Mouse (Mus musculus): ENCODE data around the gene Plekhg1.
A peak's percentile ranks its signal among the peaks of the same experiment; 100 is the strongest.

Gene Plekhg1

GRCm38 (mm10) chr10:3969026-3969425 lies 228.9 kb downstream of the Plekhg1 start:
- DNase-seq, result no peak

DNA sequence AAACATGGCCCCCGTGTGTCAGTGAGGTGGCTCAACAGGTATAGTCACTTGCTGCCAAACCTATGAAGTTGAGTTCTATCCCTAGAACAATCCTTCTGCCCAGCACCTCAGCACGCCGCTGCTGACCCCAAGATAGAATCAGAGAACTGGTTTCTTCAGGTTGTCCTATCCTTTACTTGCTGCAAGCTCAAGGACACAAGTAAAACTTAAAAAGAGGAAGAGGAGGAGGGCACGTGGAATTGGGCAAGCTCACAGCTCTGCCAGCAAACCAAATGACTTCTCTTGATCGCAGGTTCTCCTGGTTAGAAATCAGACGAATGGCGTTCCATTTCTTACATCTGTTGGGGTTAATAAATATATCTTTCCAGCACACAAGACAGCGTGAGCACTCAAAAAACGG lies 232.1 kb downstream of the Plekhg1 start:
- no peak for DNase-seq

DNA sequence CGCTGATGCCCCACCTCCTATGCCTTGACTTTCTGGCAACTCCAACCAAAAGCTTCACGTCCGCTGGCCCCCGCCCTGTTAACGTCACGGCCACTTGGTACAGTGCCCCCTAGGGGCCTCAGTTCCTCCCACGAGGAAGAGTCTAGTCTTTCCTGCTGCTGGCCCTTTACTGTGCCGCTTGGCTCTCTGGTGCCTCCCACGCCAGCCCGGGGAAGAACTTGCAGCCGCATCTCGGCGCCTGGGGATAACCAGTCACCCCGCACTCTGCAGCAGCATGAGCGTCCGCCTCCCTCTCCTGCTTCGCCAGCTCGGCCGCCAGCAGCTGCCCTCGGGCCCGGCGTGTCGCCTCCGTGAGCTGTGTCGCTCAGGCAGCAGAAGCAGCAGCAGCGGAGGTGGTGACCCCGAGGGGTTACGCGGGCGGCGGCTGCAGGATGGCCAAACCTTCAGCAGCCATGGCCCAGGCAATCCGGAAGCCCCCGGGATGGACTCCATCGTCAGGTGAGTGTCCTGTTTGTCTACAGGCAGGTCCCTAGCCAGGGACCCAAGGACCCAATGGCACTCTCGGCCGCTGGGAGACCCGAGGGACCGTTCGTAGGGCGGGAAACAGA lies 232.9 kb downstream of the Plekhg1 start, which contains the start of gene Mthfd1l:
TSS of gene Mthfd1l (plus strand) at position 138 of the 608 bp plus-strand sequence.
- peak; percentile 88 to 91 for DNase-seq

GRCm38 (mm10) chr10:3973589-3974070 lies 233.5 kb downstream of the Plekhg1 start:
- DNase-seq, result peak; percentile 88 to 92

GRCm38 (mm10) chr10:3974380-3974779 lies 234.2 kb downstream of the Plekhg1 start:
- DNase-seq, result no peak

- DNase-seq, result no peak
These were observed 235.9 kb downstream of the Plekhg1 start for GRCm38 (mm10) chr10:3975898-3976622.

- DNase-seq, result no peak
These were observed 236.5 kb downstream of the Plekhg1 start for GRCm38 (mm10) chr10:3976623-3977010.

DNA sequence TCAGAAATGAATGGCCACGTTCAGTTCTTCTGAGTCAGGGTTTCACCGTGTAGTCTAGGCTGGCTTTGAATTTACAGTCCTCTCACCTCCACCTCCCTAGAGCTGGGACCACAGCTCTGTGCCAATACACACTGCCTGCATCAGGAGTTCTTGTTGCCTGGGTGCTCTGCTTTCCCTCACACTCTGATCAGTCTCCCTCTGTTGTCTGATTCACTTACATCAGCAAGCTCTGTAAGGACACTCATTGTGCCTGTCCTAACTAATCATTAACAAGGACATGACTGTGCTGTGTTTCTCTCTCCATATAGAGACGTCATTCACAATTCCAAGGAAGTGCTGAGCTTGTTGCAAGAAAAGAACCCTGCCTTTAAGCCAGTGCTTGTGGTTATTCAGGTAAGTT lies 238.2 kb downstream of the Plekhg1 start:
- peak in 1 of 2 experiments; percentile 28 for DNase-seq

DNA sequence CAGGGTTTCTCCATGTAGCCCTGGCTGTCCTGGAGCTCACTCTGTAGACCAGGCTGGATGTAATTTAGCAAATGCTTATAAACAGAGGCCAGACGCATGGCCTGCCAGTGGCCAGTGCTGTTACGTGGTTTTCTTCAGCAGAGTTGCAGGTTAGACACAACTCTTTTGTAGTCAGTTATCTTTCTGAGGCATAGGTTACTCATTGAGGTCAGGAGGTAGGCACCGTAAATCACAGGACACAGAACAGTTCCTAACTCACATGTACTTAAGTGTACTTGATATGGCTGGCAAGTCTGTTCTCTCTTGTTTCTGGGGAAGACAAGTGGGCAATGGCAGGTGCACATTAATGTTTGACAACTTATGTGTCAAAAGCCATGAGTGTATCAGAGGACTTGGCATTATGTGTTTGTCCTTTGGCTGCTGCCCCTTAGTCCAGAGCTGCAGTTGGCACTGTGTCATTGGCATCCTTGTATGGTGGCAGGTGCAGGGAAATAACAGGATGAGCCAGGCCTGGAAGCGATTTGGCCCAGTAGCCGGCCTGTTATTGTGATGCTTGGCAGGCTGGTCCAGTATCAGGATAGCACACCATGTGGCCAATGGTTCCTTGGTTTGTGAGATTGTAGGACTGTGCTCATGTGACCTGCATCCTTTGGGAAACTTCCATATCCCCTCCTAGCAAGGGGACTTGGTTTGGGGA lies 238.8 kb downstream of the Plekhg1 start:
- peak; percentile 92 to 95 for DNase-seq

- DNase-seq, result peak in 1 of 2 experiments; percentile 16
These were observed 240.1 kb downstream of the Plekhg1 start for GRCm38 (mm10) chr10:3980231-3980630.

DNA sequence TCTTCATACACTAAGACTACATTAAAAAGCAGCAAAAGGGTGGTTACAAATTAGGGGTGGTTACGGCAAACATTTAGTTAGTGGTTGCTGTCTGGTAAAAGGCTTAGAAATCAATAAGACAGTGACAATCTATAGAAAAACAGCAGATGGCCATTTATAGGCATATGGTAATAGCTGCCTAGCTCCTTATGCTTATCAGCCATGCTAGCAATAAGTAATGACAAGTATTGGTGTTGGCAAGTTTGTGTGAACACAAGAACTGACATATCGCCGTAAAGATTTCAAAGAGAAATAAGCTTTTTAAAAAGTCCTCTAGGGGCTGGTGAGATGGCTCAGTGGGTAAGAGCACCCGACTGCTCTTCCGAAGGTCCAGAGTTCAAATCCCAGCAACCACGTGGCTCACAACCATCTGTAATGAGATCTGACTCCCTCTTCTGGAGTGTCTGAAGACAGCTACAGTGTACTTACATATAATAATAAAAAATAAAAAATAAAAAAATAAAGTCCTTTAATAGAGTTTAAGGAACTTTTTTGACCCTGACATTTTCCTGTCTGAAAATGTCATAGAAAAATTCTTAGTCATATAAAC lies 250.2 kb downstream of the Plekhg1 start:
- DNase-seq, result no peak

GRCm38 (mm10) chr10:3993365-3994102 lies 253.4 kb downstream of the Plekhg1 start:
- DNase-seq, result no peak

DNA sequence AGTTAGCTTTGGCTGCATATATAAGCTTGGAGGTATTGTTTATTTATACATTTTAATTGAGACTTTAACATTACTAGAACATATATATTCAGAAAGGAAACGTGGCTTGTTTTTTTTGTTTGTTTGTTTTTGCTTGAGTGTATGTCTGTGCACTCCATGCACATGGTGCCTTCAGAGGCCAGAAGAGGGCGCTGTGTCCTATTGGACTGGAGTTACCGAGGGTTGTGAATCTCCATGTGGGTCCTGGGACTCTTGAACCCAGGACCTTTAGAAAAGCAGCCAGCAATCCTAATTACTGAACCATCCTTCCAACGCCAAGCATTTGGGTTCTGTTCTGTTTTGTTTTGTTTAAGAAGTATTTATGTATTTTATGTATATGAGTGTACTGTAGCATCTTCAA lies 255.1 kb downstream of the Plekhg1 start:
- DNase-seq, result no peak

DNA sequence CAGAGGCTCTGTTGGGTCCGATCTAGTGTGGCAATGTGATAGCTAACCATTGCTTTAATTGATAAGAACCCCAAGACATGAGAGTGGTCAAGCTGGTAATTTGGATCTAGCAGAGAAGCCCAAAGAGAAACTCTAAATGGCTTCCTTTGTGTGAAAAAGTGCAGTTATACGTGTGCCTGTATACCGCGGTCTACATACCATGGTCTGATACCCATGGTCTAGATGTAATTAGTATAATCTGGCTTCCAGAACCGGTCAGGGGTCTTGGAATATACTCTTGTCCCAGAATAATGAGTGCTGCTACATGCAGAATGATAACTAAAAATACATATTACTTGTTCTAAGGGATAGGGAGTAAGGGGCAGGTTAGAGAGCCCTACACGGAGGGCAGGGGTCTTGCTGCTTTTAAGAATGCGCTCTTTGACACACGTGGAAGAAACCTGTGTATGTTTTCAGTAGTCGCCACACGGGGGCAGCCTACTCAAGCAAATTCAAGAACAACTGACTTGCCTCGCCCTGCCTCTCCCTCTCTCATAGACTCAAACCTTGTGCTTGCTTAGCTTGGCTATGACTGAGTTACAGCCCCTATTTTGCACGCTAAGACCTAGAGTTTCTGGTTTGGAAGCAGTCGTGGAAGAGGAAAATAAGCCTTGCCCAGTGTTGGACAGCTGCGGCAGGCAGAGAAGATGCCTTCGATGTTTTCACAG lies 256.2 kb downstream of the Plekhg1 start:
- peak; percentile 70 to 72 for DNase-seq

GRCm38 (mm10) chr10:3997851-3998426 lies 257.8 kb downstream of the Plekhg1 start:
- DNase-seq, result no peak

- no peak for DNase-seq
These were observed 262.5 kb downstream of the Plekhg1 start for GRCm38 (mm10) chr10:4002711-4003110.

GRCm38 (mm10) chr10:4005191-4005590 lies 265.0 kb downstream of the Plekhg1 start:
- no peak for DNase-seq

GRCm38 (mm10) chr10:4006296-4007015 lies 266.3 kb downstream of the Plekhg1 start:
- DNase-seq, result no peak
